20 mouse cellular contexts compared by ENCODE assay signal in the genomic region with DNA sequence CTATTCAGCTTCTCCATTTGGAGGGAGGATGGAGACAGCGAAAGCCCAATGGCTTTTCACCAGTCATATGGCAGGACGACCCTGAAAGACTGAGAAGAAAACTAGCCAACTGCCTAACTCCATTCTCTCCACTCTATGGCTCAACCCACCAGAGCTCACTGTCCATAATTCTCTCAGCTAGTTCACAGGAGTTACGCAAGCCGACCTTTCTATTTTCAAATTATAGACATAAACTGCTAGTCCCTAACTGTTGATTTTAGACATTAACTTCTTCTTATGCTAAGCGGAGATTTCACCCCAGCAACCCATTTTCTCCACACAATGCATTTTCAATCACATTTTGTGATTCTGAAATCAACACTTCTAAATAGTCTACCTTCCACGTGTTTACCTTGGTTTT.
DNase-seq lines count a peak whose midpoint lies in the region; ATAC-seq and TF ChIP-seq lines count a peak whose summit lies in the region.
"Had no signal": no experiment of that assay in that cellular context is flagged by ENCODE, and none has a peak within 500 bp of the region (broad histone marks: within the 10 kb centered on the region; RNA-seq: fewer than 3 reads in every experiment).

No protein-coding gene starts in this region.

- no peak overlapping the region for H3K9ac ChIP-seq in kidney, embryonic 16.5 days (replicated peaks; ENCODE audit: low read length)
- H3K9ac ChIP-seq in lung, postnatal 0 days (replicated peaks; ENCODE audit: low read depth) = no peak overlapping the region
- H3K9ac ChIP-seq in hindbrain, embryonic 13.5 days = no peak overlapping the region
- H3K9ac ChIP-seq: embryonic facial prominence, embryonic 15.5 days; limb, embryonic 15.5 days; midbrain, embryonic 15.5 days; neural tube, embryonic 15.5 days had no signal

- TF ChIP-seq CTCF in kidney, adult 2 months (conservative IDR thresholded peaks at IDR 0.05; ENCODE audit: insufficient read depth, insufficient read length, low read depth, low read length) = no peak
- TF ChIP-seq CTCF in lung, postnatal 0 days (IDR thresholded peaks at IDR 0.05) = no peak
- TF ChIP-seq CTCF in lung, adult 2 months (IDR thresholded peaks at IDR 0.05; ENCODE audit: insufficient read depth, low read length) = no peak

- no peaks in the 10 kb centered on the region for H3K36me3 ChIP-seq in kidney, adult 2 months (ENCODE audit: control insufficient read depth, insufficient read depth, low read length)
- H3K36me3 ChIP-seq in kidney, embryonic 16.5 days (ENCODE audit: insufficient read depth, low read length) = no peaks in the 10 kb centered on the region
- no peaks in the 10 kb centered on the region for H3K36me3 ChIP-seq in lung, postnatal 0 days (ENCODE audit: insufficient read depth, low read length)
- H3K36me3 ChIP-seq in hindbrain, embryonic 13.5 days = no peaks in the 10 kb centered on the region
- H3K36me3 ChIP-seq: embryonic facial prominence, embryonic 15.5 days; limb, embryonic 15.5 days; midbrain, embryonic 15.5 days; neural tube, embryonic 15.5 days had no signal

- H3K4me2 ChIP-seq in kidney, embryonic 16.5 days (replicated peaks; ENCODE audit: low read depth, low read length) = no peak overlapping the region
- no peak overlapping the region for H3K4me2 ChIP-seq in lung, postnatal 0 days (replicated peaks; ENCODE audit: low read depth, low read length)
- no peak overlapping the region for H3K4me2 ChIP-seq in hindbrain, embryonic 13.5 days
- H3K4me2 ChIP-seq: embryonic facial prominence, embryonic 15.5 days; limb, embryonic 15.5 days; midbrain, embryonic 15.5 days; neural tube, embryonic 15.5 days had no signal

- TF ChIP-seq POLR2A in kidney, adult 2 months (IDR thresholded peaks at IDR 0.05; ENCODE audit: low read depth, low read length) = no peak
- no peak for TF ChIP-seq POLR2A in lung, adult 2 months (IDR thresholded peaks at IDR 0.05; ENCODE audit: borderline replicate concordance, extremely low read depth, low read depth, low read length)

- H3K4me1 ChIP-seq in kidney, adult 2 months (ENCODE audit: control insufficient read depth, insufficient read depth, low read length) = peaks cover 6% of the 10 kb centered on the region; the same call in 1 of the 2 replicates
- H3K4me1 ChIP-seq in kidney, embryonic 16.5 days (ENCODE audit: insufficient read depth, low read length) = peaks cover 6% of the 10 kb centered on the region
- H3K4me1 ChIP-seq in lung, postnatal 0 days (ENCODE audit: insufficient read depth, low read depth, low read length) = no peaks in the 10 kb centered on the region
- H3K4me1 ChIP-seq in lung, adult 2 months (ENCODE audit: control insufficient read depth, insufficient read depth, low read length) = peaks cover 20% of the 10 kb centered on the region
- no peaks in the 10 kb centered on the region for H3K4me1 ChIP-seq in hindbrain, embryonic 13.5 days (replicated peaks)
- H3K4me1 ChIP-seq: embryonic facial prominence, embryonic 15.5 days; limb, embryonic 15.5 days; midbrain, embryonic 15.5 days; neural tube, embryonic 15.5 days had no signal

- H3K27ac ChIP-seq in kidney, adult 2 months (ENCODE audit: insufficient read depth, low read depth, low read length) = peak overlapping the region; percentile 86
- H3K27ac ChIP-seq in kidney, embryonic 16.5 days (ENCODE audit: low read length) = no peak overlapping the region
- 0 out of 2 replicates have a peak overlapping the region, but pooled peaks have one; percentile 43 for H3K27ac ChIP-seq in lung, postnatal 0 days (ENCODE audit: low read length)
- no peak overlapping the region for H3K27ac ChIP-seq in hindbrain, embryonic 13.5 days
- H3K27ac ChIP-seq: embryonic facial prominence, embryonic 15.5 days; hindbrain, postnatal 0 days; limb, embryonic 15.5 days; midbrain, embryonic 15.5 days; neural tube, embryonic 15.5 days had no signal

- no peak for TF ChIP-seq EP300 in lung, postnatal 0 days (IDR thresholded peaks at IDR 0.05)

- no peak for ATAC-seq in kidney, embryonic 16.5 days (ENCODE audit: low FRiP score, low TSS enrichment)
- ATAC-seq in lung, postnatal 0 days = no peak
- ATAC-seq in hindbrain, embryonic 13.5 days (ENCODE audit: low FRiP score) = no peak
- ATAC-seq: forebrain, embryonic 16.5 days; hindbrain, postnatal 0 days; intestine, postnatal 0 days; midbrain, embryonic 15.5 days had no signal

- peak; percentile 14 to 18 for DNase-seq in adrenal gland, postnatal 36 days
- no peak for DNase-seq in adrenal gland, postnatal 14 days
- no peak for DNase-seq in kidney, adult 2 months
- no peak for DNase-seq in lung, postnatal 0 days (ENCODE audit: low spot score)
- no peak for DNase-seq in lung, adult 2 months
- DNase-seq in frontal cortex, postnatal 25 days (ENCODE audit: low spot score in 2 of 2) = no peak
- DNase-seq: cerebellum, adult 11 months; cerebellum, postnatal 10 days; embryo, embryonic 11 days; thymus, adult 18-20 months; thymus, postnatal 4 days had no signal

- no peaks in the 10 kb centered on the region for H3K27me3 ChIP-seq in kidney, adult 2 months (replicated peaks; ENCODE audit: control insufficient read depth, insufficient read depth, low read length)
- no peaks in the 10 kb centered on the region for H3K27me3 ChIP-seq in kidney, embryonic 16.5 days (ENCODE audit: insufficient read depth, low read length)
- no peaks in the 10 kb centered on the region for H3K27me3 ChIP-seq in lung, postnatal 0 days (replicated peaks; ENCODE audit: insufficient read depth, low read length)
- no peaks in the 10 kb centered on the region for H3K27me3 ChIP-seq in hindbrain, embryonic 13.5 days
- H3K27me3 ChIP-seq: embryonic facial prominence, embryonic 15.5 days; limb, embryonic 15.5 days; midbrain, embryonic 15.5 days; neural tube, embryonic 15.5 days had no signal

- WGBS in kidney, adult 2 months = 77% methylated on average over 6 of the region's 6 CpGs
- WGBS in kidney, embryonic 16.5 days = 76% methylated on average over 6 of the region's 6 CpGs
- WGBS in lung, postnatal 0 days = 70% methylated on average over 6 of the region's 6 CpGs
- WGBS in lung, adult 2 months = 69% methylated on average over 6 of the region's 6 CpGs
- WGBS in hindbrain, embryonic 13.5 days = 88% methylated on average over 6 of the region's 6 CpGs

- no peaks in the 10 kb centered on the region for H3K9me3 ChIP-seq in kidney, embryonic 16.5 days (ENCODE audit: low read length)
- H3K9me3 ChIP-seq in lung, postnatal 0 days (ENCODE audit: low read length) = no peaks in the 10 kb centered on the region
- no peaks in the 10 kb centered on the region for H3K9me3 ChIP-seq in hindbrain, embryonic 13.5 days
- H3K9me3 ChIP-seq: embryonic facial prominence, embryonic 15.5 days; limb, embryonic 15.5 days; midbrain, embryonic 15.5 days; neural tube, embryonic 15.5 days had no signal

- H3K4me3 ChIP-seq in kidney, adult 2 months (ENCODE audit: insufficient read depth, low read depth, low read length) = no peak overlapping the region
- H3K4me3 ChIP-seq in kidney, embryonic 16.5 days (ENCODE audit: low read length) = no peak overlapping the region
- no peak overlapping the region for H3K4me3 ChIP-seq in lung, postnatal 0 days (ENCODE audit: low read depth, low read length)
- H3K4me3 ChIP-seq in lung, adult 2 months (replicated peaks; ENCODE audit: extremely low read depth, low read depth, low read length) = no peak overlapping the region
- H3K4me3 ChIP-seq in hindbrain, embryonic 13.5 days = no peak overlapping the region
- H3K4me3 ChIP-seq: embryonic facial prominence, embryonic 15.5 days; limb, embryonic 15.5 days; midbrain, embryonic 15.5 days; neural tube, embryonic 15.5 days had no signal

Comparison
In these comparisons a context has a peak if more than half of its experiments do, and no peak if none do; other contexts are left out.
1. DNase-seq: peak in adrenal gland, postnatal 36 days (2 of 2); none in adrenal gland, postnatal 14 days (single experiment), kidney, adult 2 months (single experiment), lung, postnatal 0 days (single experiment), lung, adult 2 months (single experiment) and frontal cortex, postnatal 25 days (0 of 2).
2. H3K27ac ChIP-seq: peak in kidney, adult 2 months (single experiment) and lung, postnatal 0 days (single experiment); none in kidney, embryonic 16.5 days (single experiment) and hindbrain, embryonic 13.5 days (single experiment).